Mouse (Mus musculus) layer of hippocampus, postnatal 25 days (tissue): Measurements from ENCODE around the gene Crygb. TPM values are rescaled to one million over a fixed set of nuclear protein-coding genes. Genes with fewer than 3 reads are reported as not detected.
"Not testable (repeated sequence)": the region's sequence is repeated elsewhere in the genome, so short reads cannot be mapped to it uniquely, and the experiment has no call there.

Source experiments
- DNase-seq, 2 experiments: peaks; one replicate each; pipeline ENCODE4 v3.0.0; 2022; ENCODE audit warnings: mixed read lengths in 2 of 2, low spot score in 1 of 2; ENCODE audit errors: extremely low spot score in 1 of 2
- total RNA-seq, 2 experiments: library from RNA; stranded (reverse); gene quantifications; 2 replicates each; pipeline ENCODE4 v1.2.3; 2021

The Crygb gene
- total RNA-seq, 2 experiments from 2014 or later = not detected

- DNase-seq = no peak
These were observed 6.5 kb downstream of the Crygb start for GRCm38 (mm10) chr1:65075607-65076006.

DNA sequence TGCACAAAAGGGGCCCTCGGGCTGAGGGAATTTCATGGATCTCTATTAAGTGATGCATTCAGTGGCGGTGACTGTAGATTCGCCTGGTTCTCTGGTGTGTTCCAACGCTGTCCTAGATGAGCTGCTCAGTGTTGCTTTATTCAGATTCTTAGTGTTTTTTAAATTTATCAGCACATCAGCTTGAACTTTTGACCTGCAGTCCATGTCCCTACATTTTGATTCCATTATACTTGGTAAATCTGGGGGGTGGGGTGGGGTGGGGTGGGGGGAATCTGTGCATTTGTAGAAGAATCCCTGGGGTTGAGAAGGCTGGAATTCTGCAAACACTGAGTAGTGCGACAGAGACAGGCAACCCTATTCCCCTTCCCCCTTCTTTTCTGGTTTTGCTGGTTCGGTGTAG lies 8.5 kb downstream of the Crygb start, which contains the start of gene Crygc:
TSS of gene Crygc (minus strand) at position 101 of the 400 bp plus-strand sequence.
- DNase-seq = no peak

DNA sequence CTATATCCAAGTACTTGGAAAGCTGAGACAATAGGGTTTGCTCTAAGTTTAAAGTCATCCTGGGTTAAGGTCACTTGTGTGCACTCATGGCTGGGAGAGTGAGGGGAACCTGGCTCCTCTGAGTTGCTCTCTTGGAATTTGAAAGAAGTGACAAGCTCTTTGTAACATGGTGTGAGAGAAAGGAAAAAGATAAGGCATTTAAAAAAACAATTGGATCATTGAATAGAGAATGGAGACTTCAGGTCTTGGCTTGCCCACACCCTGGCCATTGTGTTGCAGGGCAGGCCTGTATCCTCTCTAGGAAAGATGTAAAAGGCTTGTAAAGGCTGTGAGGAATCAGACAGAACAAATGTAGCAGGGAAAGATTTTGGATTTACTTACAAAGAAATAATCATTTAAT lies 14.2 kb downstream of the Crygb start:
- no peak for DNase-seq

GRCm38 (mm10) chr1:65064201-65064600 lies 17.9 kb downstream of the Crygb start:
- no peak for DNase-seq

DNA sequence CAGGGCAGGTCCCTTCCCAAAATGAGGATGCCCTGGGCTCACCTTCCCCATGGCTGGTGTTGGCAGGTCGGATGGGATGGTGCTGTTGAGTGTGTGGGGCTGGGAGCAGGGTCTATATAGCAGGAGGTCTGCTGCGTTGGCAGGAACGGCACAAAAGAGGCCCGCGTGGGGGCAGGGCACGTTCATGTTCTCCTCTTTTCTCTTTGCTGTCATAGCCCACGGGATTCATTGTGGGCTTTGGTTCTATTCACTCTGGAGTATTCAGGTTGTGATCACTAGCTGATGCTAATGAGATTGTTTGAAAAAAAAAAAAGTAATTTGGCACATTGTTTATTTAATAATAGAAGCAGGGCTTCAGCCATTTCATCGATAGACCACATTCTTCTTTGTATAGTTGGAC lies 18.7 kb downstream of the Crygb start, which contains the start of gene Crygd:
TSS of gene Crygd (minus strand) at position 101 of the 400 bp plus-strand sequence.
- DNase-seq = no peak

DNA sequence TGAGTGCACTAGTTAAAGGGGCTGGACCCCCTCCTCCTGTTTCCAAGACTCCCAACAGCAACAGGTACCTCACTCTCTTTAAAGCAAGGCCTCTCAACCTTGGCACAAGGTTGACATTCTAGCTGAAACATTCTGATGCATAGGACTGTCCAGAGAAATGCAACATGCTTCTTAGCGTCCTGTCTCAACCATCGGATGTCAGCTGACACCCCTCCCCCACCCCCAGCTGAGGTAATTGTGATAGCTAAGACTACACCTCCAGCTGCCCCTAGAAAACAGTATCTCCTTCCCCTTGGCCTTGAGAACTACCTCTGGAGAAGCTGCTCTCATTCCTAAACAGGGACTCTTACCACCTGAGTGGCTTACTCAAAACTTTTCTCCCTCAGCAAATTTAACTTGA lies 29.9 kb downstream of the Crygb start:
- no peak for DNase-seq

DNA sequence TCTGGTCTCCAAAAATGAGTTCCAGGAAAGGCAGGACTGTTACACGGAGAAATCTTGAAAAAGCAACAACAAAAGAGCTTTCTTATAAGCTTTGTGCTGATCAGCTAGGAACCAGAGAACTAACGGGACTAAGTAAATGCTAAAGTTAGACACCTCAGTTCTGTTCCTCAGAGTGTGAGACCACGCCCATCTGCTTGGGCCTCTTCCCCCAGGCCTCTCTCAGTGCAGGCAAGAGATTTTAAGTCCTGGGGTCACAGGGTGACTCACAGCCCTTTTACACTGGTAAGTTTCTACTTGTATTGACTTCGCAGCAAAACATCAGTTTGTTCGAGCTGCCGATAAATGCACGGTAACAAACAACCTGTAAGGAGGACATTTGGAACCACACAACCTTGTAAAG lies 30.4 kb downstream of the Crygb start:
- DNase-seq = no peak

DNA sequence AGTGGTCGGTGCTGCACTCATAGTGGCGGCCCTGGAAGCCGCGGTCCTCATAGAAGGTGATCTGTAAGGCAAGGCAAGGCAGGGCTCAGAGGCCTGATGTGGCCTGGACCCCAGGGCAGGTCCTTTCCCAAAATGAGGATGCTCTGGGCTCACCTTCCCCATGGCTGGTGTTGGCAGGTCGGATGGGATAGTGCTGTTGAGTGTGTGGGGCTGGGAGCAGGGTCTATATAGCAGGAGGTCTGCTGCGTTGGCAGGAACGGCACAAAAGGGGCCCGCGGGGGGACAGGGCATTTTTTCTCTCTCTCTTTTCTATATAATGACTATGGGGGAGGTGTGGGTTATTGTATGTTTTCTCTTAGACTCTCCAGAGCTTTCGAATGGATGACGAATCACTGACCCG lies 31.1 kb downstream of the Crygb start, which contains the start of gene Cryge:
TSS of gene Cryge (minus strand) at position 198 of the 400 bp plus-strand sequence.
- not testable (repeated sequence) for DNase-seq

- DNase-seq = peak in 1 of 2 experiments; percentile 25
These were observed 33.3 kb downstream of the Crygb start for GRCm38 (mm10) chr1:65048781-65049180.

DNA sequence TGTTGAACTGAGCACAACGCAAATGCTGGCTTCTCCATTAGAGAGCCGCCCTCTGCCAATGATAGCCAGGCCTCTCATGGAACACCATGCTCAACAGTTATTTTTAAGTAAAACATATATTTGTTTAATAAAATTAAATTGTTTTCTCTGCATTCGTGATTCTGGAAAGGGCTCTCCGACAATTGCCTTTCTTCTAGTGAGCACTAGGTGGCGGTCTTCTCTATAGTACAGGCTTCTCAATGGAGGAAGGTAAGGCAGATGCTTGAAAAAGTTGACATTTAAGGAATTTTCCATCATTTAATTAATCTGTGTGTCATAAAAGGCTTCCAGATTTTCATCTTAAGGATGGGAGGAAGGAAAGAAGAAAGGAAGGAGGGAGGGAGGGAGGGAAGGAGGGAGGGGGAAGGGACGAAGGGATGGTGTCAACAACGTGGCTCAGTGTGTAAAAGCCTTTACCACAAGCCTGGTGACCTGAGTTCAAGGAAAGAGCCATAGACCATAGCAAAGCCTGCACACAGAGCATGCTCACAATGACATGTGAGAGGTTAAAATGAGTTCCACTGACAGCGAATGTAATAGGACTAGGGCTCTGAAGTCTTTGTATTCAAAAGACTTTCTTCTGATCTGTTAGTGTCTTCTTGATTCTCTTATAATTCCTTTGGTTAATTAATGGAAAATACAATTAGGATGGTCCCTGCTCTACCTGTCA lies 35.5 kb downstream of the Crygb start:
- peak in 1 of 2 experiments; percentile 20 for DNase-seq

DNA sequence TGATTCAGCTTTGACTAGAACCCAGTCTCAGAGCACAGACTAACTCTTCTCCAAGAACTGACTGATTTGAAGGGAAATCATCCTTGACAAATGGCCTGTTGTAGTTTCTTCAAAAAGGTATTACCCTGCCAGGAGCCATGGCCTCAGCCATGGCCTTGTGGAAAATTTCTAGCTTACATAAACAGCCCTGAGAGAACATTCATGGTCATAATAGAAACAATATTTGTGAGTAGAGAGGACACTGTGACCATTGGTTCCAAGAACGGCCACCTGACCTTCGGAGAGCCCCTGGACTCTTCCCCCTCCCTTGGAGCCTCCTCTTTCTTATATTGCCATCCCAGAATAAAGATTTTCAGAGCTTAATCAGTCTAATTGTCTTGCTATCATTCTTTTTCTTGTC lies 38.7 kb downstream of the Crygb start:
- DNase-seq = no peak

- DNase-seq = no peak
These were observed 40.3 kb downstream of the Crygb start for GRCm38 (mm10) chr1:65041837-65042236.

DNA sequence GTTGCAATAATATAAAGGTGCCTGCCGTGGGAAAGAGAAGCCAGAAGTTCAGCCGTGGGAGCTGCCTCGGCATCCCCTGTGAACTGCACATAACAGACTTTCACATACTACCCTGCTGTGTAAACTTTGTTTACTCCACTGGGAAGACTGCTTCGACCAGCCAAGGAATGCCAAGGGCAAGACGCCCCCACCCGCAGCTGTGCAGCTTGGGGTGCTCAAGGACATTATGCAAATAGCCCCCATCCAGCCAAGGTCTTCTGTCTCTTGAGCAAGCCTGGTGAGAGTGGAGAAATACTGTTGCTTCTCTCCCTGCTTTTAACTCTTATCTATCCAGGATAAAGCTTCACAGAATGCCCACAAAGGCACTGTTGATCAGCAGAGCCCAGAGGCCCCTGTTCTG lies 41.3 kb downstream of the Crygb start:
- DNase-seq = no peak

DNA sequence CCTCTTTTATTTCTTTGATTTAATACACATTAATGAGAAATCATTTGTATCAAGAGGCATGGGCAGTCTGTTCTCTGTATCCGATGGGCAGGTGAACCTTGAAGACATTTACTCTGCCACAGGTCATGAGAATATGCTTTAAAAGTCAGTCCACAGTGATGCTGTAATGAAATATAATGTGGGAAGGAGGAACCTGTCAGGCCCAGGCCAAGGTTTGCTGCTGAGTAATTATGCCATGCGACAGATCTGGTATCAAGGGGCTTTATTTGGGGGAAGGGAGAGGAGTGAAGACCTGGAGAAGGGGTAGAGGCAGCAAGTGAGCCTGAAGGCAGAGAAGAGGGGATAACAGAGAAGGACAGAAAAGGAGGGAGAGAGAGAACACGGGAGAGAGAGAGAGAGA lies 42.4 kb downstream of the Crygb start:
- no peak for DNase-seq

- no peak for DNase-seq
These were observed 44.5 kb downstream of the Crygb start for GRCm38 (mm10) chr1:65037542-65037941.

DNA sequence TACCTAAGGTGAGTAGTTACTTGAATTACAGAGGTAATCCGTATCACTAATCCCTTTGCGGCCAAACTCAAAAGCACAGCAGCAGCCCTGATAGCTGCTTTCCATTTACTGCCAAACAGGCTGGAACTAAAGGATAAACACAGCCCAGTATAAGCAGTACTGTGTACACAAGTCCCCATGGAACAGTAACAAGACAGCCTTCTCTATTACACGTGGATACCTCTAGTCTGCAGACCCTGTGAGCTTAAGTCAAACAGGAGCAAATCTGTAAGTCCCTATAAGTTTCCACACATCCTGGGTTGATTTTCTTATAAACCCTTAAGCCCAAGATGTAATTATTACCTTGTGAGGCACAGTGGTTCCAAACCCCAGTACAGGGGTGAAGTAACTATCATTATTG lies 46.6 kb downstream of the Crygb start:
- no peak for DNase-seq

DNA sequence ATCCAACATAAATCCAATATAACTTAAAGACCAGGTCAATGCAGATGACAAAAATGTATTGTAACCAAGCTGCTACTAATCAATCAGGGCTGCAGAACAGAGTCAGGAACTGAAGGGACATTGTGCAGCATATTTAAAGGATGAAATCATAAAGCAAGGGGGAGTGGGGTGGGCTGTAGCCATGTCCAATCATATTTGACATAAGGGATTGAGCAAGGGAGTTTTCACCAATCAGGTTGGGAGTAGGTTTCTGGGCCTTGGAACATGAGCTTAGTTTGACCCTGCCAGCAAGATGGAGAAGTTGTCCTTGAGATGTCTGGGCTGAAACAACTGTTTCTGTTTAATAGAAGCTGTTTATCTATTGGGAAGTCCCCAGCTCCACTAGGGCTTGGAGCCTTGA lies 49.4 kb downstream of the Crygb start, which contains the start of gene Akr1cl:
TSS of gene Akr1cl (minus strand) at position 119 of the 400 bp plus-strand sequence.
- DNase-seq = no peak

Other genes with a start within 250 kb of the Crygb start
- gene Plekhm3, start 125.5 kb downstream of the Crygb start, total RNA-seq = 10 to 100 TPM; 24.7 to 34.1 TPM
- gene Akr1cl, start 49.5 kb downstream of the Crygb start, total RNA-seq = not detected
- gene Cryge, start 31.1 kb downstream of the Crygb start, total RNA-seq = not detected
- gene Crygd, start 18.8 kb downstream of the Crygb start, total RNA-seq = not detected
- gene Crygc, start 8.6 kb downstream of the Crygb start, total RNA-seq = not detected
- under 1 TPM in 1 of 2 experiments, not detected in 1; 0.47 TPM for gene Cryga, start 21.1 kb upstream of the Crygb start, total RNA-seq
- gene Gm28845, start 37.3 kb upstream of the Crygb start, total RNA-seq = 1 to 10 TPM in 1 of 2 experiments, not detected in 1; 1.3 TPM
- gene D630023F18Rik, start 40.9 kb upstream of the Crygb start, total RNA-seq = 1 to 10 TPM; 10.0 TPM
- gene Idh1, start 104.2 kb upstream of the Crygb start, total RNA-seq = 10 to 100 TPM; 52.2 to 57.4 TPM
- gene Pikfyve, start 104.4 kb upstream of the Crygb start, total RNA-seq = 10 to 100 TPM; 38.9 to 42.3 TPM
- under 1 TPM; 0.32 to 0.45 TPM for gene Pth2r, start 199.8 kb upstream of the Crygb start, total RNA-seq